Mouse (Mus musculus) kidney, postnatal 25 days (tissue): ENCODE results near the gene Tmem143.
"Not testable (repeated sequence)": the region's sequence is repeated elsewhere in the genome, so short reads cannot be mapped to it uniquely, and the experiment has no call there.

Experiments used
- DNase-seq, 2 experiments: peaks; one replicate each; pipeline ENCODE4 v3.0.0; 2021; ENCODE audit warnings: mixed read lengths in 2 of 2

Tmem143 gene

GRCm38 (mm10) chr7:45896517-45897257, at the start of gene Tmem143, which contains the start of gene Syngr4:
Gene Tmem143, plus strand, starts transcription at chr7:45896941.
Gene Syngr4, minus strand, starts transcription at chr7:45896714.
- peak; percentile 97 to 99 for DNase-seq

- no peak for DNase-seq
Observed at GRCm38 (mm10) chr7:45848447-45849027, 48.2 kb upstream of the Tmem143 start.

- DNase-seq, result no peak
Observed at GRCm38 (mm10) chr7:45850661-45851060, 46.1 kb upstream of the Tmem143 start.

- DNase-seq, result no peak
Observed at GRCm38 (mm10) chr7:45853089-45853488, 43.7 kb upstream of the Tmem143 start.

- peak in 1 of 2 experiments; percentile 17 for DNase-seq
Observed at GRCm38 (mm10) chr7:45856950-45857901, 39.5 kb upstream of the Tmem143 start.

GRCm38 (mm10) chr7:45859008-45859407, 37.7 kb upstream of the Tmem143 start:
- no peak for DNase-seq

- DNase-seq, result no peak
Observed at GRCm38 (mm10) chr7:45862804-45863203, 33.9 kb upstream of the Tmem143 start.

GRCm38 (mm10) chr7:45864435-45864834, 32.3 kb upstream of the Tmem143 start:
- DNase-seq, result no peak

GRCm38 (mm10) chr7:45865925-45866910, 30.5 kb upstream of the Tmem143 start:
- peak; percentile 91 to 96 for DNase-seq

- DNase-seq, result no peak
Observed at GRCm38 (mm10) chr7:45867871-45868270, 28.9 kb upstream of the Tmem143 start.

- no peak for DNase-seq
Observed at GRCm38 (mm10) chr7:45869107-45869670, 27.6 kb upstream of the Tmem143 start.

- no peak for DNase-seq
Observed at GRCm38 (mm10) chr7:45869787-45870186, 27.0 kb upstream of the Tmem143 start.

- no peak for DNase-seq
Observed at GRCm38 (mm10) chr7:45870282-45871058, 26.3 kb upstream of the Tmem143 start.

- peak; percentile 92 to 93 for DNase-seq
Observed at GRCm38 (mm10) chr7:45872624-45873023, 24.1 kb upstream of the Tmem143 start, which contains the start of gene Kdelr1. Gene Kdelr1, plus strand, starts transcription at chr7:45872772.

GRCm38 (mm10) chr7:45873061-45873947, 23.4 kb upstream of the Tmem143 start:
- DNase-seq, result peak; percentile 65 to 83

- DNase-seq, result no peak
Observed at GRCm38 (mm10) chr7:45876895-45877294, 19.8 kb upstream of the Tmem143 start.

- DNase-seq, result not testable (repeated sequence)
Observed at GRCm38 (mm10) chr7:45878278-45878677, 18.5 kb upstream of the Tmem143 start, which contains the start of gene Grin2d. Gene Grin2d, minus strand, starts transcription at chr7:45878378.

- DNase-seq, result no peak
Observed at GRCm38 (mm10) chr7:45880531-45880930, 16.2 kb upstream of the Tmem143 start.

GRCm38 (mm10) chr7:45881011-45881410, 15.7 kb upstream of the Tmem143 start:
- DNase-seq, result no peak
